In the genomic region with DNA sequence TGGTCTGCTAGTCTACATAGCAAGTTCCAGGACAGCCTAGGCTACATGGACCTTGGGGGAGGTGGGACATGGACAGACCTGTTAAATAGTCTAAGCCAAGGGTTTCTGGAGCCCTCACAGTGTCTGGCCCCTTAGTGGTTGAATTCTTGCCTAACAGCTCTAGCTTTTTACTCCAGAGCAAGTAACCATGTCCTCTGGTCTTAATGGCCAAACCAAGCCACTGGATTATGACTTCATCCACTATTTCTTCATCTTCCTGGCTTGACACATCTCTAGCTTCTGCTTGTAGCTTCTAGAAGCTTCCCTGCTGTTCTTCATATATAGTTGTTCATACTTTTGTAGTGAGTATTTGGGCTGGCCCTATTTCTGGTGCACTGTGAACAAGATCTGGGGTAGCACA, we compare ENCODE assay signal across 16 mouse cellular contexts.
"Had no signal": no experiment of that assay in that cellular context is flagged by ENCODE, and none has a peak within 500 bp of the region (broad histone marks: within the 10 kb centered on the region; RNA-seq: fewer than 3 reads in every experiment).

No protein-coding gene starts in this region.

- ATAC-seq: intestine, postnatal 0 days; midbrain, embryonic 16.5 days had no signal

- H3K4me2 ChIP-seq: limb, embryonic 15.5 days; midbrain, embryonic 12.5 days; neural tube, embryonic 13.5 days had no signal

- H3K9me3 ChIP-seq: limb, embryonic 15.5 days; midbrain, embryonic 12.5 days; neural tube, embryonic 13.5 days had no signal

- H3K27ac ChIP-seq: kidney, postnatal 0 days; limb, embryonic 15.5 days; midbrain, embryonic 12.5 days; neural tube, embryonic 13.5 days; stomach, postnatal 0 days had no signal

- H3K9ac ChIP-seq: limb, embryonic 15.5 days; midbrain, embryonic 12.5 days; neural tube, embryonic 13.5 days had no signal

- H3K4me1 ChIP-seq: limb, embryonic 15.5 days; midbrain, embryonic 12.5 days; neural tube, embryonic 13.5 days had no signal

- H3K27me3 ChIP-seq: limb, embryonic 15.5 days; midbrain, embryonic 12.5 days; neural tube, embryonic 13.5 days had no signal

- DNase-seq: kidney, adult 9 months; kidney, postnatal 36 days; layer of hippocampus, adult 9-11 months; layer of hippocampus, postnatal 36 days; lung, adult 2 months; lung, postnatal 14 days; right cerebral cortex, adult 18-20 months; right cerebral cortex, postnatal 25 days; thymus, postnatal 4 days had no signal

- H3K4me3 ChIP-seq: limb, embryonic 15.5 days; midbrain, embryonic 12.5 days; neural tube, embryonic 13.5 days had no signal
